Mouse (Mus musculus) kidney, embryonic 15.5 days (tissue): ENCODE measurements around the gene Clec2e. TPM values are rescaled to one million over a fixed set of nuclear protein-coding genes. Genes with fewer than 3 reads are reported as not detected.
A peak's percentile ranks its signal among the peaks of the same experiment; 100 is the strongest.

Experiments
- ATAC-seq: fragments of 200-750 bp; cut with Nextera tagmentation; replicated peaks from 2 replicates; pipeline ENCODE4 v1.8.0; 2017; ENCODE audit warnings: moderate TSS enrichment; ENCODE audit not compliant: low FRiP score
- H3K27ac ChIP-seq: fragments of 300-500 bp; sonication (generic); 2 replicates; pipeline ENCODE4 v1.5.1; 2015; ENCODE audit warnings: mild to moderate bottlenecking, inconsistent platforms
- H3K27me3 ChIP-seq: fragments of 300-500 bp; sonication (generic); 2 replicates; pipeline ENCODE4 v1.6.1; 2015; ENCODE audit warnings: inconsistent platforms
- H3K36me3 ChIP-seq: fragments of 300-500 bp; sonication (generic); 2 replicates; pipeline ENCODE4 v1.6.1; 2015; ENCODE audit warnings: inconsistent platforms
- H3K4me1 ChIP-seq: fragments of 300-500 bp; sonication (generic); 2 replicates; pipeline ENCODE4 v1.6.1; 2015; ENCODE audit warnings: inconsistent platforms
- H3K4me2 ChIP-seq: fragments of 300-500 bp; sonication (generic); 2 replicates; pipeline ENCODE4 v1.6.1; 2015; ENCODE audit warnings: moderate library complexity, mild to moderate bottlenecking, inconsistent platforms
- H3K4me3 ChIP-seq: fragments of 300-500 bp; sonication (generic); replicated peaks from 2 replicates; pipeline ENCODE4 v1.5.1; 2015; ENCODE audit warnings: mild to moderate bottlenecking, inconsistent platforms
- H3K9ac ChIP-seq: fragments of 300-500 bp; sonication (generic); 2 replicates; pipeline ENCODE4 v1.6.1; 2015; ENCODE audit warnings: mild to moderate bottlenecking, inconsistent platforms
- H3K9me3 ChIP-seq: fragments of 300-500 bp; sonication (generic); replicated peaks from 2 replicates; pipeline ENCODE4 v1.6.1; 2016; ENCODE audit warnings: inconsistent platforms
- WGBS: fragments of 180-500 bp; shearing (Covaris S2); methylation state at CpG from one replicate; pipeline ENCODE4 v1.1.7; 2015; ENCODE audit warnings: mixed read lengths; 5-methylcytosine and 5-hydroxymethylcytosine counted together
- polyA plus RNA-seq: library from polyadenylated mRNA; unstranded; fragments of >200 nt; fragmentation: Nextera tagmentation; extraction: Ambion mirVana; gene quantifications from 2 replicates; pipeline ENCODE4 v1.2.1, GENCODE M21; 2015

Gene Clec2e
- polyA plus RNA-seq, 1 experiment from 2014 or later = 0.06 TPM

- H3K4me3 ChIP-seq = no peak overlapping the region
- H3K4me2 ChIP-seq = no peak overlapping the region
- H3K27me3 ChIP-seq = no peaks in the 10 kb centered on the region
- H3K27ac ChIP-seq = no peak overlapping the region
- 85% methylated on average over 5 of the region's 5 CpGs for WGBS
- H3K9me3 ChIP-seq = no peaks in the 10 kb centered on the region
- H3K4me1 ChIP-seq = peaks cover 10% of the 10 kb centered on the region
- no peak for ATAC-seq
- H3K9ac ChIP-seq = no peak overlapping the region
- no peaks in the 10 kb centered on the region for H3K36me3 ChIP-seq
Observed at GRCm38 (mm10) chr6:129051731-129052130, 49.0 kb downstream of the Clec2e start.

- 83% methylated on average over 3 of the region's 3 CpGs for WGBS
- Histone ChIP-seq H3K9me3 (no peaks in the 10 kb centered on the region), H3K4me2 (no peak overlapping the region), H3K27me3 (no peaks in the 10 kb centered on the region), H3K27ac (no peak overlapping the region), H3K9ac (no peak overlapping the region), H3K36me3 (no peaks in the 10 kb centered on the region), H3K4me1 (peaks cover 10% of the 10 kb centered on the region), H3K4me3 (no peak overlapping the region)
- ATAC-seq = no peak
Observed at GRCm38 (mm10) chr6:129051086-129051485, 49.6 kb downstream of the Clec2e start.

GRCm38 (mm10) chr6:129049596-129050251, 51.0 kb downstream of the Clec2e start:
- H3K36me3 ChIP-seq = no peaks in the 10 kb centered on the region
- no peak overlapping the region for H3K27ac ChIP-seq
- H3K4me2 ChIP-seq = peak overlapping the region; percentile 56
- H3K9me3 ChIP-seq = no peaks in the 10 kb centered on the region
- no peaks in the 10 kb centered on the region for H3K27me3 ChIP-seq
- H3K9ac ChIP-seq = no peak overlapping the region
- 7% methylated on average over 8 of the region's 8 CpGs for WGBS
- H3K4me1 ChIP-seq = peaks cover 10% of the 10 kb centered on the region
- H3K4me3 ChIP-seq = peak overlapping the region; percentile 43
- 0 out of 2 replicates have a peak, but pooled peaks have one; percentile 19 for ATAC-seq

GRCm38 (mm10) chr6:129048857-129049473, 51.7 kb downstream of the Clec2e start:
- H3K4me3 ChIP-seq = peak overlapping the region; percentile 43
- no peaks in the 10 kb centered on the region for H3K36me3 ChIP-seq
- H3K4me1 ChIP-seq = peaks cover 10% of the 10 kb centered on the region
- H3K9ac ChIP-seq = 0 out of 2 replicates have a peak overlapping the region, but pooled peaks have one; percentile 14
- H3K27me3 ChIP-seq = no peaks in the 10 kb centered on the region
- WGBS = under 1% methylated on average over 13 of the region's 13 CpGs
- ATAC-seq = peak; percentile 99
- peak overlapping the region; percentile 58; the same call in 1 of the 2 replicates for H3K27ac ChIP-seq
- no peaks in the 10 kb centered on the region for H3K9me3 ChIP-seq
- H3K4me2 ChIP-seq = peak overlapping the region; percentile 61

GRCm38 (mm10) chr6:129048381-129048780, 52.3 kb downstream of the Clec2e start:
- peak overlapping the region; percentile 61; the same call in 1 of the 2 replicates for H3K4me2 ChIP-seq
- H3K4me3 ChIP-seq = no peak overlapping the region
- H3K4me1 ChIP-seq = peaks cover 10% of the 10 kb centered on the region
- H3K9ac ChIP-seq = no peak overlapping the region
- 46% methylated on average over 4 of the region's 4 CpGs for WGBS
- no peak for ATAC-seq
- H3K9me3 ChIP-seq = no peaks in the 10 kb centered on the region
- no peaks in the 10 kb centered on the region for H3K27me3 ChIP-seq
- H3K27ac ChIP-seq = no peak overlapping the region
- no peaks in the 10 kb centered on the region for H3K36me3 ChIP-seq

- Histone ChIP-seq H3K27ac (no peak within 1 kb of the TSS), H3K36me3 (no peaks in the 10 kb centered on the region), H3K9me3 (no peaks in the 10 kb centered on the region), H3K9ac (no peak within 1 kb of the TSS), H3K4me2 (no peak within 1 kb of the TSS), H3K4me3 (no peak within 1 kb of the TSS), H3K27me3 (no peaks in the 10 kb centered on the region), H3K4me1 (peaks cover 10% of the 10 kb centered on the region)
- no peak for ATAC-seq
- 94% methylated on average over 2 of the region's 2 CpGs for WGBS
Observed at GRCm38 (mm10) chr6:129045601-129046000, 55.1 kb downstream of the Clec2e start, which contains the start of gene Klrb1f. Gene Klrb1f, plus strand, starts transcription at chr6:129045901.

GRCm38 (mm10) chr6:129042470-129042869, 58.2 kb downstream of the Clec2e start:
- no peak overlapping the region for H3K9ac ChIP-seq
- no peaks in the 10 kb centered on the region for H3K9me3 ChIP-seq
- H3K27ac ChIP-seq = no peak overlapping the region
- no peaks in the 10 kb centered on the region for H3K4me1 ChIP-seq
- ATAC-seq = no peak
- H3K4me3 ChIP-seq = no peak overlapping the region
- H3K36me3 ChIP-seq = no peaks in the 10 kb centered on the region
- H3K4me2 ChIP-seq = no peak overlapping the region
- no peaks in the 10 kb centered on the region for H3K27me3 ChIP-seq

Other genes starting within 250 kb of the Clec2e start
- gene Clec2i, start 213.3 kb downstream of the Clec2e start, polyA plus RNA-seq = 0.15 and 0.16 TPM in 2 replicates
- gene BC035044, start 209.8 kb downstream of the Clec2e start, polyA plus RNA-seq = 0.68 TPM in 2 replicates
- gene Clec2g, start 166.5 kb downstream of the Clec2e start, polyA plus RNA-seq = 0.06 TPM in 1 of 2 replicates, not detected in the other
- 0.26 and 0.29 TPM in 2 replicates for gene Klrb1f, start 55.0 kb downstream of the Clec2e start, polyA plus RNA-seq
- gene Clec2d, start 79.7 kb upstream of the Clec2e start, polyA plus RNA-seq = 0.51 and 1.1 TPM in 2 replicates
- gene Cd69, start 174.5 kb upstream of the Clec2e start, polyA plus RNA-seq = not detected in 2 replicates
- gene 4922502D21Rik, start 230.9 kb upstream of the Clec2e start, polyA plus RNA-seq = not detected in 2 replicates
- gene Clec12a, start 241.8 kb upstream of the Clec2e start, polyA plus RNA-seq = 0.71 and 1.2 TPM in 2 replicates